Mouse (Mus musculus) C2C12 (cell line): ENCODE measurements around the gene Mpp3.

ENCODE experiments used
- CEBPB ChIP-seq: IDR thresholded peaks from one replicate; pipeline ENCODE4 v1.6.1; 2011; ENCODE audit warnings: low read depth, mild to moderate bottlenecking, control low read depth, moderate library complexity
- CTCF ChIP-seq: IDR thresholded peaks from one replicate; pipeline ENCODE4 v1.5.1; 2011; ENCODE audit not compliant: control insufficient read depth, insufficient read depth, insufficient read length
- MYOG ChIP-seq: IDR thresholded peaks from one replicate; pipeline ENCODE4 v1.6.1; 2011; ENCODE audit not compliant: control insufficient read depth, insufficient read length; ENCODE audit errors: extremely low read depth
- USF1 ChIP-seq: IDR thresholded peaks from one replicate; pipeline ENCODE4 v1.6.1; 2011; ENCODE audit warnings: low read depth, mild to moderate bottlenecking, control low read depth, moderate library complexity

DNA sequence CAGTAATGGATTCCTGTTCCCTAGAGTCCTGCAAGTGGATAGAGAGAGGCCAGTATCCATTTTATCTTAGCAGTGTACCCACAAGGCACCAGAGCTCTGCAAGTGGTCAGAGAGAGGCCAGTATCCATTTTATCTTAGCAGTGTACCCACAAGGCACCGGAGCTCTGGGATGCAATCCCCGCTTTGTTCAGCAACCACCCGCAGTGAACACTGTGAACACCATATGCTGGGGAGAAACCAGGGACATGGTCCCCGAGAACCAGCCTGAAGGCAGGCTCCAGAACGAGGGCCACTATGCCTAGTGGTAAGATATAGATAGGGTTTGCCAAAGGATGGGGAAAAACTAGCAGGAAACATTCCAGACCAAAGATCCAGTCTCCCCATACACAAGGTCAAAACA, 49.1 kb downstream of the Mpp3 start:
- no peak for TF ChIP-seq MYOG
- no peak for TF ChIP-seq USF1
- TF ChIP-seq CTCF = no peak
- no peak for TF ChIP-seq CEBPB
